Mouse (Mus musculus) embryonic facial prominence, embryonic 14.5 days (tissue): ENCODE data around the gene N4bp3. TPM values are rescaled to one million over a fixed set of nuclear protein-coding genes. Genes with fewer than 3 reads are reported as not detected.

Experiments
- ATAC-seq: fragments of 200-750 bp; cut with Nextera tagmentation; 2 replicates; pipeline ENCODE4 v1.8.0; 2017; ENCODE audit warnings: low read depth, moderate number of reproducible peaks, moderate TSS enrichment
- DNase-seq: peaks from one replicate; pipeline ENCODE4 v3.0.0-alpha.2; 2015; ENCODE audit warnings: low spot score
- H3K27ac ChIP-seq: fragments of 300-500 bp; sonication (generic); replicated peaks from 2 replicates; pipeline ENCODE4 v1.5.1; 2014; ENCODE audit warnings: low read depth, mild to moderate bottlenecking, low read length, moderate library complexity
- H3K27me3 ChIP-seq: fragments of 300-500 bp; sonication (generic); replicated peaks from 2 replicates; pipeline ENCODE4 v1.6.1; 2014; ENCODE audit warnings: low read length; ENCODE audit not compliant: control insufficient read depth, insufficient read depth
- H3K36me3 ChIP-seq: fragments of 300-500 bp; sonication (generic); 2 replicates; pipeline ENCODE4 v1.6.1; 2014; ENCODE audit warnings: low read length, mixed read lengths; ENCODE audit not compliant: control insufficient read depth, insufficient read depth
- H3K4me1 ChIP-seq: fragments of 300-500 bp; sonication (generic); 2 replicates; pipeline ENCODE4 v1.6.1; 2014; ENCODE audit warnings: antibody characterized with exemption, low read length; ENCODE audit not compliant: control insufficient read depth, insufficient read depth
- H3K4me2 ChIP-seq: fragments of 300-500 bp; sonication (generic); 2 replicates; pipeline ENCODE4 v1.6.1; 2014; ENCODE audit warnings: low read depth, mild to moderate bottlenecking, low read length, moderate library complexity, mixed read lengths
- H3K4me3 ChIP-seq: fragments of 300-500 bp; sonication (generic); 2 replicates; pipeline ENCODE4 v1.5.1; 2014; ENCODE audit warnings: low read depth, mild to moderate bottlenecking, low read length
- H3K9ac ChIP-seq: fragments of 300-500 bp; sonication (generic); 2 replicates; pipeline ENCODE4 v1.6.1; 2014; ENCODE audit warnings: low read depth, mild to moderate bottlenecking, low read length, moderate library complexity, mixed read lengths
- H3K9me3 ChIP-seq: fragments of 300-500 bp; sonication (generic); 2 replicates; pipeline ENCODE4 v1.6.1; 2016; ENCODE audit warnings: low read length; ENCODE audit not compliant: control insufficient read depth
- WGBS: fragments of 180-500 bp; shearing (Covaris S2); extraction: QIAGEN DNeasy Blood & Tissue Kit; methylation state at CpG from one replicate; pipeline ENCODE4 v1.1.7; 2014; 5-methylcytosine and 5-hydroxymethylcytosine counted together
- polyA plus RNA-seq: library from polyadenylated mRNA; unstranded; fragments of >200 nt; fragmentation: Nextera tagmentation; extraction: Ambion mirVana; gene quantifications from 2 replicates; pipeline ENCODE4 v1.2.1, GENCODE M21; 2014

N4bp3 gene
- polyA plus RNA-seq, 1 experiment from 2014 or later, result 32.1 TPM

DNA sequence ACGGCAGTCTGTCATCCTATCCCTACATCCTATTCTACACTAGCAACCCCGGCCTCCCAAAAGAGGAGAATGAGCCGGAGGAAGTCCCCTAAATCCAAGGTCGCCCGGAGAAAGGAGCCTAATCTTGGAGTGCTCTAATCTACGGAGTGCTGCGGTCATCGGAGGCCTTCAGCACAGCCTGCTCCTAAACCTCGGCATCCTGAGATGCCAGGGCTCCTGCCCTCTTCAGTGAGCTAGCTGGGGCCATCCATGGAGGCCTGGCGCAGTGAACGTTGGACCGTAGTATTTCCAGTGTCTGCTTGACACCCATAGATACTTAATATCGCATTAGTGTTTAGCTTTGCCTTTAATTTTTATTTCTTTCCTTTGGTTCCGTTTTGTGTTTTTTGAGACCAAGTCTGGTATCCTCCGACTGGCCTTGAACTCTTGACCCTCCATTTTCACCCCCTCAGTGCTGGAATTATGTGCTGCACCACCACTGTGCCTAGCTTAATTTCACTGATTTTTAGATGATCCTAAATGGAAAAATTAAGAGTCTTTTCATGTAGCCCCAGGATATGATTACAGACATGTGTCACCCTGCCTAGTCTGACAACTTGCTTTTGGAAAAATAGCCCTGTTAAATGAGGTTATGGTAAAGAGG is 43.4 kb downstream of the N4bp3 start:
- DNase-seq, result no peak
- Histone ChIP-seq H3K36me3 (peaks cover 34% of the 10 kb centered on the region), H3K9me3 (no peaks in the 10 kb centered on the region), H3K4me3 (peak overlapping the region; percentile 96), H3K27ac (peak overlapping the region; percentile 96), H3K9ac (peak overlapping the region; percentile 100), H3K4me2 (peak overlapping the region; percentile 86), H3K4me1 (peaks cover 8% of the 10 kb centered on the region; the same call in 1 of the 2 replicates), H3K27me3 (no peaks in the 10 kb centered on the region)
- ATAC-seq, result peak; percentile 56
- 10% methylated on average over 15 of the region's 15 CpGs for WGBS

DNA sequence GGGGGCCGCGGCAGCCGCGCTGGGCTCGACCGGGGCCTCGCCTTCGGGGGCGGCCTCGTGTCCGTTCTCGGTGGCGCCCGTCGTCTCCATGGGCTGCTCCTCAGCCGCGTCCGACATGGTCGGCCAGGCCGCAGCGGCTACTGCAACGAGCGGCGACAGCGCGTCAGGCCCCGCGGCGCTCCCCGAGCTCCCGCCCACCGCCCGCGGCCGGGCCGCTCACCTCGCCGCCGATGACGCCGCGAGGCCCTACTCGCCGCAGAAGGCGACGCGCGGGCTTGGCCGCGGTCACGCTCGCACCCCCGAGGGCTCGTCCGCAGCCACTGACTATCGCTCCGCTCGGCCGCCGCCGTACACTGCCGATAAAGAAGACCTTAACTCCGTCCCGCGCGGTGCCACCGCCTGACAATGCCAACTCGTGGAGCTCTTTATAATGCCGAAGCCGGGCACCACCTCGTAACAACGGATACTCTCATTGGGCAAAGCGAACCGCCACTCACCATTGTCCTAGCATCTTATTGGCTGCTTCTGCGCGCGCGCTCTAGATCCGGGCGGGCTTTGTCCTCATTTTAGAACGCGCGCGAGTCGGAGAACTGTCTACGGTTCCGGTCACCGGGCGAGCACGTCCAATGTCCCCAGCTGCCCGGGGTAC is 44.1 kb downstream of the N4bp3 start, which contains the start of gene Hnrnpab:
Gene Hnrnpab (minus strand): TSS at position 401 of the 649 bp plus-strand sequence.
- Histone ChIP-seq H3K4me3 (peak within 1 kb of the TSS; percentile 96), H3K36me3 (peaks cover 41% of the 10 kb centered on the region), H3K4me1 (peaks cover 8% of the 10 kb centered on the region; the same call in 1 of the 2 replicates), H3K27me3 (no peaks in the 10 kb centered on the region), H3K9me3 (no peaks in the 10 kb centered on the region), H3K4me2 (peak within 1 kb of the TSS; percentile 90), H3K27ac (peak within 1 kb of the TSS; percentile 96), H3K9ac (peak within 1 kb of the TSS; percentile 100)
- ATAC-seq (peak; percentile 96), DNase-seq (peak; percentile 99)
- WGBS, result under 1% methylated on average over 30 of the region's 91 CpGs

DNA sequence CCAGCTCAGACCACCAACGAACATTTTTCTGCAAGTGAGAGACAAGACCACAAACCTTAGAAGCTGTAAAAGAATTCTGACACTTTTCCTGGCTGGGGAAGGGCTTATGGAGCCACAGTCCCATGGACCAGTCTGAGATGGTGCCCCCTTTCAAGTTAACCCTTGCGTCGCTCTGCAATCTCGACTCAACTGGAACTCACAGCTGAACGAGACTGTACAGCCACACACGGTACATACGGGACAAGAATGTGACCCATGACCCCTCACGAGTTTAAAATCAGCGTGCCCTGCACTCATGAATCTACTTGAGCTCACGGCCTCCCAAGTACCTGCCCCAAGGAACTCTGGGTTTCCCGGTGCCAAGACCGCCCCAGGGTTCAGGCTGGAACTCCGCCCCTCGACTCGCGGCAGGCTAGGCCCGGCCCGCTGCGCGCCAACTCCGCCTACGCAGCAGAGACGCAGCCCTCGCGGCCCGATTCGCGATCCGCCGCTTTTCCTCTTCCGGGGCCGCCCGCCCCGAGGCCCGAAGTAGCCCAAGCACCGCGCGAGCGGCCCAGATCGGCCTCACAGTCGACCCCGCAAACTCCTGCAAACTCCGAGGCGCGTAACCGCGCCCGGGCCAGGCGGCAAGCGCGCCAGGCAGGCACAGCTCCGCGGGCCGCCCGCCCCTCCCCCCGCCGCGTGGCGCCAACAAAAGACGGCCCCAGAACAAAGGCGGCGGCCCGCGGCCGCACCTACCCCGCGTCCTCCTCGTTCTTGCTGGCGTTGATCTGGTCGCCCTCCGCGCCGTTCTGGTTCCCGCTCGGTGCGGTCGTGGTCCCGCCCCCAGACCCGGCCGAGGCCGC is 44.8 kb downstream of the N4bp3 start:
- Histone ChIP-seq H3K9ac (peak overlapping the region; percentile 100), H3K36me3 (peaks cover 48% of the 10 kb centered on the region), H3K4me2 (peak overlapping the region; percentile 90), H3K4me1 (peaks cover 8% of the 10 kb centered on the region; the same call in 1 of the 2 replicates), H3K9me3 (no peaks in the 10 kb centered on the region), H3K4me3 (peak overlapping the region; percentile 96), H3K27me3 (no peaks in the 10 kb centered on the region), H3K27ac (peak overlapping the region; percentile 96)
- peak; percentile 59 for ATAC-seq
- DNase-seq, result peak; percentile 93
- WGBS, result 2% methylated on average over 26 of the region's 81 CpGs

DNA sequence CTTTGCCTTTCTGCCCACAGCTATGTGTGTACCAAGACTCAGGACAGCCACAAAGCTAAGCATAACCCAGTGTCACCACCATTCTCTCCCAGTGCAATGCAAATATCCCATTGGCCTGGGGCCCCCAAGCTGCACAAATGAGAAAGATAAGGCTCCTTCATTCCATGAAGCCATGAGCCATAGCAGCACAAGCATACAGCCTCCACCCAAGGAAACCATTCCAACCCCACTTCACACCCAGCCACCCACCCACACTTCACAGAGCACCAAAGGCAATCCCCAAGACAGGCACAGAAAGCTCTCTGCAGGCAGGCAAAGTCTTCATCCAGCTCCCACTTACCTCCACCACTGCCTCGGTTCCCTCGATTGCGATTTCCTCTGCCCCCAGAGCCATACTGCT is 48.4 kb downstream of the N4bp3 start:
- no peak overlapping the region for H3K27ac ChIP-seq
- 82% methylated on average over 3 of the region's 3 CpGs for WGBS
- no peak for ATAC-seq
- H3K9ac ChIP-seq, result no peak overlapping the region
- no peak for DNase-seq
- H3K4me3 ChIP-seq, result no peak overlapping the region
- H3K9me3 ChIP-seq, result no peaks in the 10 kb centered on the region
- peaks cover 84% of the 10 kb centered on the region for H3K36me3 ChIP-seq
- H3K27me3 ChIP-seq, result no peaks in the 10 kb centered on the region
- H3K4me2 ChIP-seq, result no peak overlapping the region
- peaks cover 8% of the 10 kb centered on the region; the same call in 1 of the 2 replicates for H3K4me1 ChIP-seq

DNA sequence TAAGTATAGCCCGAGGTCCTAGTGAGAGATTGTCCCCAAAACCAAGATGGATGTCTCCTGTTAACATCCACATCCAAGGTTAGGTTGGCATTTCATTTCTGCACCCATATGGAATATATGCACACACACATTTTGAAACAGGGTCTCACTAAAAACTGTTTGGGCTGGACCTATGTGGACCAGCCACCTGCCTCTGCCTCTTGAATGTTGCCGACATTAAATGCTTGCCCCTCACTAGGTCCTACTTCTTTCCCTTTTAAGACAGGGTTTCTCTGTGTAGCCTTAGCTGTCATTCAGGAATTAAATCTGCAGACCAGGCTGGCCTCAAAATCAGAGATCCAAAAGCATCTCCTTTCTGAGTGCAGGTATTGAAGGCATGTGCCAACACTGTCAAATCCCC is 53.1 kb downstream of the N4bp3 start:
- WGBS, result 76% methylated on average over 2 of the region's 2 CpGs
- no peak overlapping the region for H3K27ac ChIP-seq

DNA sequence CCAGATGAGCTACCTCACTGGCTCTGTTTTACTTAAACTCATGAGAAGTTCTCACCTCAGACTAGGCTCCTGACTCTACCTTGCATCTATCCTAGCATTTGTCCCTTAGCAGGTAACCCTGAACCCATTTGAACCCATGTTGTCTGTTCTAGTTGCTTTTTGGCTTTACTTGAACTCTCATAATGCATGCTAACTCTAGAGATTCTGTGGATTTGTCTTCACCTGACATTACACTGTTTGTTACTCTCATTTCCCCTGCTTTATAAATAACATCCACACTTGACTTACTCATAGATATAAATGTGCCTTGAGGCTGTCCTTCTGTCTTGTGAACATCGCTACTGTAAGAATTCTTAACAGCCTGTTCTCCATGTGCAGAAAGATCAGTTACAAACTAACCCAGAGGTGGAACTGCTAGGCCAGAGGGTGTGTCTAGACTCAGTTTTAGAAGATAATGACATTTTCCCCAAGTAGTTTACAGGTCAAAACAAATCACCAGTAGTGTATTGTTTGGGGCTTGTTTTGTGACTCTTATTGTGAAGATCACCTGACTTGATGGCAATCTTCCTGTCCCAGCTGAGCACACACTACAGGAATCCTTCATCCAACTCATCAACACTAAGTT is 55.1 kb downstream of the N4bp3 start:
- H3K9me3 ChIP-seq, result no peaks in the 10 kb centered on the region
- no peak overlapping the region for H3K4me2 ChIP-seq
- no peaks in the 10 kb centered on the region for H3K27me3 ChIP-seq
- no peak overlapping the region for H3K27ac ChIP-seq
- peaks cover 98% of the 10 kb centered on the region for H3K36me3 ChIP-seq
- H3K4me1 ChIP-seq, result no peaks in the 10 kb centered on the region
- DNase-seq (no peak), ATAC-seq (no peak)
- no peak overlapping the region for H3K9ac ChIP-seq
- no peak overlapping the region for H3K4me3 ChIP-seq
- 88% methylated on average over 1 of the region's 1 CpGs for WGBS

More for the DNA sequence above, 53.1 kb downstream of the N4bp3 start:
- no peaks in the 10 kb centered on the region for H3K4me1 ChIP-seq
- ATAC-seq, result no peak
- no peaks in the 10 kb centered on the region for H3K27me3 ChIP-seq
- H3K36me3 ChIP-seq, result peaks cover 99% of the 10 kb centered on the region
- no peak overlapping the region for H3K4me3 ChIP-seq
- H3K9me3 ChIP-seq, result no peaks in the 10 kb centered on the region
- H3K4me2 ChIP-seq, result no peak overlapping the region
- no peak for DNase-seq
- no peak overlapping the region for H3K9ac ChIP-seq

DNA sequence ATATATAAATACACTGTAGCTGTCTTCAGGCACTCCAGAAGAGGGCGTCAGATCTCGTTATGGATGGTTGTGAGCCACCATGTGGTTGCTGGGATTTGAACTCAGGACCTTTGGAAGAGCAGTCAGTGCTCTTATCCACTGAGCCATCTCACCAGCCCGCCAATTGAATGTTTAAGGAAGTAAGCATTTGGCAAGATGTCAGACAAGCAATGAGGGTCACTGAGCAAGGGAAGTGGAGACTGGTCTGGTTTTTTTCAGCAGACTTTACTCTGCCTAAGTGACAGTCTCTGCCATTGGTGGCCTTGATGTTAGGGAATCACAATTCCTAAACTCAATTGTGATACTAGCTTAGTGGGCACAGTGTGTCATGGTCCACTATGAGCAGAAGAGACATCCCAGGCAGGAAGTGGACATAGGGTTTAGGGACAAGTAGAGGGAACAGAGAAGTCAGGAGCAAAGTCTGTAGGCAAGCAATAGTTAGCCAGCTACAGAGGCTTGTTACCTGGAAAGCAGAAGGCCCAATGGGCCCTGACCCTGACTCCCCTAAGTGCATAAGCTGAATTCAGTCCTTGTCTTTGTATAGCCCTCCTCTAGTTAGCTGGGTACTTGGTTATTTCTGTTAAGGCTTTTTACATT is 55.8 kb downstream of the N4bp3 start:
- no peak overlapping the region for H3K4me3 ChIP-seq

DNA sequence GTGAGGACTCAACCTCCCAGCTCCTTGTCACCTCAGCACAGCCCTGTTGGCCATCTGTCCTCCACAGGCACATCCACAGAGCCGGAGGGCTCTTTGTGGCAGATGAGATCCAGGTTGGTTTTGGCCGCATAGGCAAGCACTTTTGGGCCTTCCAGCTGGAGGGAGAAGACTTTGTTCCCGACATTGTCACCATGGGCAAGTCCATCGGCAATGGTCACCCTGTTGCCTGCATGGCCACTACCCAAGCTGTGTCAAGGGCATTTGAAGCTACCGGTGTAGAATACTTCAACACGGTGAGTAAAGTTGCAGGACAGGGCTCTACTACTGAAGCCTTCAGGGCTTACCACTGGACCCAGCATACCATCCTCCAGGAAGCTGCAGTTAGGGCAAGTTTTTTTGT is 56.8 kb downstream of the N4bp3 start:
- no peak overlapping the region for H3K27ac ChIP-seq
- H3K4me2 ChIP-seq, result no peak overlapping the region
- WGBS, result 91% methylated on average over 6 of the region's 6 CpGs
- H3K36me3 ChIP-seq, result peaks cover 98% of the 10 kb centered on the region
- no peaks in the 10 kb centered on the region for H3K4me1 ChIP-seq
- H3K27me3 ChIP-seq, result no peaks in the 10 kb centered on the region
- no peaks in the 10 kb centered on the region for H3K9me3 ChIP-seq
- ATAC-seq (no peak), DNase-seq (no peak)
- H3K9ac ChIP-seq, result no peak overlapping the region
- H3K4me3 ChIP-seq, result no peak overlapping the region

More for the DNA sequence above, 55.8 kb downstream of the N4bp3 start:
- Histone ChIP-seq H3K4me1 (no peaks in the 10 kb centered on the region), H3K9ac (no peak overlapping the region), H3K4me2 (no peak overlapping the region), H3K27me3 (no peaks in the 10 kb centered on the region), H3K36me3 (peaks cover 98% of the 10 kb centered on the region), H3K9me3 (no peaks in the 10 kb centered on the region), H3K27ac (no peak overlapping the region)
- 75% methylated on average over 3 of the region's 3 CpGs for WGBS
- ATAC-seq (no peak), DNase-seq (no peak)
